Mouse (Mus musculus): ENCODE measurements around the gene Reg4. TPM values are rescaled to one million over a fixed set of nuclear protein-coding genes. Genes with fewer than 3 reads are reported as not detected.

The Reg4 gene
- polyA plus RNA-seq, 1 experiment from 2014 or later, result not detected

DNA sequence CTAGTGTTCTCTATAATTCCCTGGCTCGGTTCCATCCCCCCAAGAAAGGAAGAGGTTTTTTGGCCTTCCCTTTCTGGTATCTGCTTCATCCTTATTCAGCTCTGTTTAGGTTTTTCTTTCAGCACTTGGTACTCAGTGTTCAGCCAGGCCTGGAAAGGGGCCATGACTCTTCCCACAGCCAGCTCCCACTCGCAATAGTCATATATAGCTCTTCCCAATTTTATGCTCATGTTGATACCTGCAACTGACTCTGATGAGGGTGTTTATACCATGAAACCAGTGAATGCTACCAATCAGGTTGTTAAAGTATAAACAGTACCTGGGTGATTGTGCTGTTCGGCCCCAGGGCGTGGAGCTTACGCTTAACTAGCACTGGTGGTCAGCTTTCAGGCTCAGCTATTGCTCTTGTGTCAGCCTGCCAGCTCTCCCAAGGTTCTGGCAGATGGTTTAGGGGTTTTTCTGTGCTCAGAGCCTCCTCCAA is 37.4 kb downstream of the Reg4 start:
- WGBS, result 94% methylated on average over 5 of the region's 5 CpGs
- ATAC-seq (ENCODE audit: low FRiP score, low TSS enrichment) (no peak), DNase-seq (peak; percentile 6)
- no peak overlapping the region for H3K27ac ChIP-seq (replicated peaks; ENCODE audit: low read depth, low read length)
- no peak overlapping the region for H3K4me3 ChIP-seq (replicated peaks; ENCODE audit: low read depth, low read length)
- H3K27me3 ChIP-seq (ENCODE audit: control insufficient read depth, insufficient read depth, low read length), result no peaks in the 10 kb centered on the region
- H3K9me3 ChIP-seq (ENCODE audit: control insufficient read depth, low read length), result no peaks in the 10 kb centered on the region
- no peaks in the 10 kb centered on the region for H3K4me1 ChIP-seq (ENCODE audit: control insufficient read depth, insufficient read depth, low read length)
- no peaks in the 10 kb centered on the region for H3K36me3 ChIP-seq (ENCODE audit: control insufficient read depth, insufficient read depth, low read length)
- no peak overlapping the region for H3K9ac ChIP-seq (replicated peaks; ENCODE audit: low read length)
- H3K4me2 ChIP-seq (ENCODE audit: low read length), result no peak overlapping the region

- Histone ChIP-seq H3K4me1 (ENCODE audit: control insufficient read depth, insufficient read depth, low read length) (no peaks in the 10 kb centered on the region), H3K9me3 (ENCODE audit: control insufficient read depth, low read length) (no peaks in the 10 kb centered on the region), H3K9ac (replicated peaks; ENCODE audit: low read length) (no peak overlapping the region), H3K4me3 (replicated peaks; ENCODE audit: low read depth, low read length) (no peak overlapping the region), H3K27ac (replicated peaks; ENCODE audit: low read depth, low read length) (no peak overlapping the region), H3K27me3 (ENCODE audit: control insufficient read depth, insufficient read depth, low read length) (no peaks in the 10 kb centered on the region), H3K4me2 (ENCODE audit: low read length) (no peak overlapping the region), H3K36me3 (ENCODE audit: control insufficient read depth, insufficient read depth, low read length) (no peaks in the 10 kb centered on the region)
- ATAC-seq (ENCODE audit: low FRiP score, low TSS enrichment), result no peak
- no peak for DNase-seq
- WGBS, result 80% methylated on average over 3 of the region's 3 CpGs
Measured at GRCm38 (mm10) chr3:98260534-98260933, 38.6 kb downstream of the Reg4 start.

DNA sequence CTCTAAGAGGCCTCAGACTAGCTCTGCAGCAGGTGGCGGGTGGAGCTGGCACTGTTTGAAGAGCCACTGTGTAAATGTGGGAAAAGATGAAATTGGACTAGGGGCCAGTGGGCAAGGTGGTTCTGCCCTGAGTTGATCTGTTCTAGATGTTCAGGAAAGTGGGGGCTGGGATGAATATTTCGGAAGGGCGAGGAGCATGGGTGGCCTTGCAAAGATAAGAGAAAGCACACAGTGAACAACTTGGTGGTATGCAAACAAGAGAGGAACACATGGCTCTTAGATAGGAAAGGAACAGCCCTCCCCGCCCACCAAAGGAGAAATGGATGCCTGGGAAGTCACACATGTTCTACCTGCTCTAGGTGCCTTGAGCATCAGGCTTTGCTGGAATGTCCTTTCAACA is 39.5 kb downstream of the Reg4 start:
- no peak for ATAC-seq (ENCODE audit: low FRiP score, low TSS enrichment)
- H3K4me3 ChIP-seq (replicated peaks; ENCODE audit: low read depth, low read length), result no peak overlapping the region
- H3K36me3 ChIP-seq (ENCODE audit: control insufficient read depth, insufficient read depth, low read length), result no peaks in the 10 kb centered on the region
- no peaks in the 10 kb centered on the region for H3K4me1 ChIP-seq (ENCODE audit: control insufficient read depth, insufficient read depth, low read length)
- no peak for DNase-seq
- 98% methylated on average over 4 of the region's 4 CpGs for WGBS
- no peaks in the 10 kb centered on the region for H3K27me3 ChIP-seq (ENCODE audit: control insufficient read depth, insufficient read depth, low read length)
- no peak overlapping the region for H3K4me2 ChIP-seq (ENCODE audit: low read length)
- no peak overlapping the region for H3K27ac ChIP-seq (replicated peaks; ENCODE audit: low read depth, low read length)
- no peak overlapping the region for H3K9ac ChIP-seq (replicated peaks; ENCODE audit: low read length)
- H3K9me3 ChIP-seq (ENCODE audit: control insufficient read depth, low read length), result no peaks in the 10 kb centered on the region

DNA sequence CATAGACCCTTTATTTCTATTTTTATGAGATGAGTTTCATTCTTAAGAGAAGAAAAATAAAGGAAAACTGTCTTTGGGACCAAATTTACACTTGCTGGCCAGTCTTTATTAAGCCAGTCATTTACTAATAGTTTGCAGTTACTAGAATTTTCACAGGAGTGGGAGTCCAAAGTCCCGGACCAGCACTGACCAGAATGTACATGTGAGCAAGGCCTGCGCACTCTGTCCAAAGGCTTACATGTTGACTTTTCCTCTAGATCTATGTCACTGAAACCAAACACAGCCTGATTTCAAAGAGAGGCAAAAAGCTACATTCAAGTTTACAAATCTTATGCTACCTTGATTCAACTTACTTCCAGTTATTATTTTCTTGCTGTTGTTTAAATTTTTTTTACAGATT is 40.2 kb downstream of the Reg4 start:
- no peak for ATAC-seq (ENCODE audit: low FRiP score, low TSS enrichment)
- Histone ChIP-seq H3K4me2 (ENCODE audit: low read length) (no peak overlapping the region), H3K4me3 (replicated peaks; ENCODE audit: low read depth, low read length) (no peak overlapping the region), H3K36me3 (ENCODE audit: control insufficient read depth, insufficient read depth, low read length) (no peaks in the 10 kb centered on the region), H3K9me3 (ENCODE audit: control insufficient read depth, low read length) (no peaks in the 10 kb centered on the region), H3K27ac (replicated peaks; ENCODE audit: low read depth, low read length) (no peak overlapping the region), H3K9ac (replicated peaks; ENCODE audit: low read length) (no peak overlapping the region), H3K4me1 (ENCODE audit: control insufficient read depth, insufficient read depth, low read length) (no peaks in the 10 kb centered on the region), H3K27me3 (ENCODE audit: control insufficient read depth, insufficient read depth, low read length) (no peaks in the 10 kb centered on the region)
- no peak for DNase-seq
- 100% methylated on average over 2 of the region's 2 CpGs for WGBS

- H3K4me3 ChIP-seq (replicated peaks; ENCODE audit: low read depth, low read length), result no peak overlapping the region
- WGBS, result 6% methylated on average over 6 of the region's 6 CpGs
- peak overlapping the region; percentile 57 for H3K27ac ChIP-seq (replicated peaks; ENCODE audit: low read depth, low read length)
- H3K9me3 ChIP-seq (ENCODE audit: control insufficient read depth, low read length), result no peaks in the 10 kb centered on the region
- no peaks in the 10 kb centered on the region for H3K27me3 ChIP-seq (ENCODE audit: control insufficient read depth, insufficient read depth, low read length)
- 0 out of 2 replicates have a peak, but pooled peaks cover 3% of the 10 kb centered on the region for H3K4me1 ChIP-seq (ENCODE audit: control insufficient read depth, insufficient read depth, low read length)
- H3K36me3 ChIP-seq (ENCODE audit: control insufficient read depth, insufficient read depth, low read length), result no peaks in the 10 kb centered on the region
- DNase-seq (peak; percentile 38), ATAC-seq (ENCODE audit: low FRiP score, low TSS enrichment) (no peak)
- no peak overlapping the region; the same call in 1 of the 2 replicates for H3K9ac ChIP-seq (replicated peaks; ENCODE audit: low read length)
- H3K4me2 ChIP-seq (ENCODE audit: low read length), result no peak overlapping the region
Measured at GRCm38 (mm10) chr3:98267249-98267651, 45.3 kb downstream of the Reg4 start.

GRCm38 (mm10) chr3:98273623-98274398 is 51.9 kb downstream of the Reg4 start:
- Histone ChIP-seq H3K4me3 (replicated peaks; ENCODE audit: low read depth, low read length) (no peak overlapping the region), H3K4me1 (ENCODE audit: control insufficient read depth, insufficient read depth, low read length) (no peaks in the 10 kb centered on the region), H3K4me2 (ENCODE audit: low read length) (no peak overlapping the region), H3K27ac (replicated peaks; ENCODE audit: low read depth, low read length) (no peak overlapping the region), H3K9ac (replicated peaks; ENCODE audit: low read length) (no peak overlapping the region), H3K27me3 (ENCODE audit: control insufficient read depth, insufficient read depth, low read length) (no peaks in the 10 kb centered on the region), H3K36me3 (ENCODE audit: control insufficient read depth, insufficient read depth, low read length) (no peaks in the 10 kb centered on the region), H3K9me3 (ENCODE audit: control insufficient read depth, low read length) (no peaks in the 10 kb centered on the region)
- DNase-seq (peak; percentile 23), ATAC-seq (ENCODE audit: low FRiP score, low TSS enrichment) (no peak)
- WGBS, result 56% methylated on average over 11 of the region's 11 CpGs

DNA sequence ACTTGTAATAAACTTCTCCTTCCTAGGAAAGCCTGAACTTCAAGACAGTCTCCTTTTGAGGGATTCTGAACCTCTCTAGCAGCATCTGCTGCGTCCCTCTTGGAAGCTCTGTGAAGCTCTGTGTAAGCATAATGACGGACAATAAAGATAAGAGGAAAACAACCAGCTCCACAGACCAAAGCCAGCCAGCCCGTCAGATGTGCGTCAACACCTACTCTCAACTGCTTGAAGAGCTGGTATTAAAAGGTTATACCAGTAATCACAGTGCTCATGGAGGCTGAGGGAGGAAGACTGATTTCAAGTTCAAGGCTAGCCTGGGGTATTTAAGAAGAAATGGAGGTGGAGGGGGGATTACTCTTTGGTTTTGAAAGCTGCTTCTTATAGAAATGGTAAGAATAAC is 57.7 kb downstream of the Reg4 start:
- Histone ChIP-seq H3K36me3 (ENCODE audit: control insufficient read depth, insufficient read depth, low read length) (no peaks in the 10 kb centered on the region), H3K27me3 (ENCODE audit: control insufficient read depth, insufficient read depth, low read length) (no peaks in the 10 kb centered on the region), H3K4me2 (ENCODE audit: low read length) (no peak overlapping the region), H3K4me1 (ENCODE audit: control insufficient read depth, insufficient read depth, low read length) (no peaks in the 10 kb centered on the region), H3K4me3 (replicated peaks; ENCODE audit: low read depth, low read length) (no peak overlapping the region), H3K9me3 (ENCODE audit: control insufficient read depth, low read length) (no peaks in the 10 kb centered on the region), H3K27ac (replicated peaks; ENCODE audit: low read depth, low read length) (no peak overlapping the region), H3K9ac (replicated peaks; ENCODE audit: low read length) (no peak overlapping the region)
- ATAC-seq (ENCODE audit: low FRiP score, low TSS enrichment) (no peak), DNase-seq (no peak)
- WGBS, result 90% methylated on average over 4 of the region's 4 CpGs

GRCm38 (mm10) chr3:98280204-98280932 is 58.4 kb downstream of the Reg4 start, which contains the start of gene Hmgcs2:
Hmgcs2 (plus strand) TSS chr3:98280435.
- DNase-seq (peak; percentile 23), ATAC-seq (ENCODE audit: low FRiP score, low TSS enrichment) (peak; percentile 37; the same call in 1 of the 2 replicates)
- H3K4me3 ChIP-seq (replicated peaks; ENCODE audit: low read depth, low read length), result no peak within 1 kb of the TSS
- no peaks in the 10 kb centered on the region for H3K9me3 ChIP-seq (ENCODE audit: control insufficient read depth, low read length)
- H3K4me1 ChIP-seq (ENCODE audit: control insufficient read depth, insufficient read depth, low read length), result no peaks in the 10 kb centered on the region
- no peaks in the 10 kb centered on the region for H3K36me3 ChIP-seq (ENCODE audit: control insufficient read depth, insufficient read depth, low read length)
- no peak within 1 kb of the TSS for H3K4me2 ChIP-seq (ENCODE audit: low read length)
- WGBS, result 62% methylated on average over 14 of the region's 14 CpGs
- no peak within 1 kb of the TSS for H3K9ac ChIP-seq (replicated peaks; ENCODE audit: low read length)
- no peak within 1 kb of the TSS for H3K27ac ChIP-seq (replicated peaks; ENCODE audit: low read depth, low read length)
- H3K27me3 ChIP-seq (ENCODE audit: control insufficient read depth, insufficient read depth, low read length), result no peaks in the 10 kb centered on the region

All from midbrain, embryonic 14.5 days (tissue).